Mouse (Mus musculus) layer of hippocampus, adult 9-10 months (tissue): ENCODE measurements around the gene 4930470P17Rik.
"Not testable (repeated sequence)": the region's sequence is repeated elsewhere in the genome, so short reads cannot be mapped to it uniquely, and the experiment has no call there.

Source experiments
- DNase-seq: peaks from one replicate; pipeline ENCODE4 v3.0.0; 2022; ENCODE audit warnings: low spot score

Gene 4930470P17Rik

DNA sequence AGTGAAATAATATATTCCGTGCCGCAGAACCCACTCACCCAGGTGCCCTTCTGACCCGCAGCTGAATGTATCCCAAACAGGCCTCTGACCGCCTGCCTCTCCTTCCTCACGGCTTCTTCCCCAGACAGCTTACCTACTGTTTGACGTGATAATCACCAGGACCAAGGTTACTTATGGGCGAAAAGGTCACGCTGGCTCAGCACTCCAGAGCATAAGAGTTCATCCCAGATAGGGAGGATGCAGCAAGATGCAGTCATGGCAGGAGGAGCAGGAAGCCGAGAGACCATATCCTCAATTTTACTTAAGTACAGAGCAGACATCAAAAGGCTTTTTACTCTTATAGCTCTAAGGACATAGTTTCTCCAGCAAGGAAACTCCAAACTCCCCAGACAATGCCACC, at the start of gene 4930470P17Rik:
4930470P17Rik (minus strand) TSS at position 101 of the 400 bp plus-strand sequence.
- DNase-seq, result no peak

DNA sequence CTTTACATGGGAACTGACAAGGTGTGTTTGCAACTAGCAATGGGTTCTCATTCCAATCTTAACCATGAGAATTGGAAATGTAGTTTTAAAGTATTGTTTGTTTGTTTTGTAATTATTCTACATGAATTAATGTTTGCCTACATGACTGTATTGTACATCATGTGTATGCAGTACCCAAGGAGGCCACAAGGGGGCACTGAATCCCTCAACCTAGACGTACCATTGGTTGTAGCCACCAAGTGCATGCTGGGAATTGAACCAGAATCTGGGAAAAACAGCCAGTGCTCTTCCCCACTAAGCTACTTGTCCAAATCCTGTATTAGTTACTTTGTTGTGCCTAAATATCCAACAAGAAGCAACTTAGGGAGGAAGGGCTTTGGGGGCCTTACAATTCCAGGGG, 49.7 kb upstream of the 4930470P17Rik start:
- no peak for DNase-seq

- no peak for DNase-seq
These were observed 46.7 kb upstream of the 4930470P17Rik start for GRCm38 (mm10) chr2:170648542-170648941.

GRCm38 (mm10) chr2:170646201-170646600, 44.4 kb upstream of the 4930470P17Rik start:
- no peak for DNase-seq

DNA sequence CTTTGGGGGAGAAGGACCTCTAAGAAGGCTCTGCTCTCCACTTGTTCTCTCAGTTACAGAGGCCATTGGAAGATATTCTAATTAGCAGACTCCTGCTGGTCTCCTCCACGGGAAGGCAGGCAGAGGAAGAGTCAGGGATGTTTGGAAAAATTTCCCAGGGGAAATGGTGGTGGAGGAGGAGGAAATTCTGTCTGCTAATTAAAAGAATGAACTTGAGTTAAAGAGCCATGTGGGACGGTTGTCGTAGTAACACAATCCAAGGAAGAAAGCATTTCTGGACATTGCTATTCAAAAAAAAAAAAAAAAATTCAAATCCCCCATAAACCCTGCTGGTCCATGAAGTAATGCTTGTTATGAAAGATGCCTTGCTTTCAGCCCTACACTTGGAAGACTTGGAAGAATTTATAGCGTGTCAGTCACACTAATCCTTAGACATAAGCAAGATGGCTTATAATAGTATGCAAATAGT, 40.6 kb upstream of the 4930470P17Rik start:
- no peak for DNase-seq

DNA sequence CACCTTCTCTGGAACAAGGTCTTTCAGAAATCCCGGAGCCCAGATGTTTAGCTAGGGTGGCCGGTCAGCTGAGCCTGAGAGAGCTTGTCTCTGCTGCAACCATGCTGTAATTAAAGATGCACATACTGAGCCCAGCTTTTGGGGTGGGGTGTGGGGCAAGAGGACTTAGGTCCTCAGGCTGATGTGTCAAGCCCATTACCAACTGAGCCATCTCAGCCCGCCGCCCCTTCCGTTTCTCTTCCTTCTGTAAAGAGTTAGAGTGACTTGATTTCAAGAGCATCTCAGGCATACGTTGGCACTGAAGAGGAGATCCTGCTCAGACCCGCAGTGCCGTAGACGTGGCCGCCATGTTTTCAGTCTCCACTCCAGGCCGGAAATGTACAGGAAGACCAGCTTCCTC, 38.5 kb upstream of the 4930470P17Rik start:
- no peak for DNase-seq

GRCm38 (mm10) chr2:170638746-170639145, 36.9 kb upstream of the 4930470P17Rik start:
- DNase-seq, result no peak

DNA sequence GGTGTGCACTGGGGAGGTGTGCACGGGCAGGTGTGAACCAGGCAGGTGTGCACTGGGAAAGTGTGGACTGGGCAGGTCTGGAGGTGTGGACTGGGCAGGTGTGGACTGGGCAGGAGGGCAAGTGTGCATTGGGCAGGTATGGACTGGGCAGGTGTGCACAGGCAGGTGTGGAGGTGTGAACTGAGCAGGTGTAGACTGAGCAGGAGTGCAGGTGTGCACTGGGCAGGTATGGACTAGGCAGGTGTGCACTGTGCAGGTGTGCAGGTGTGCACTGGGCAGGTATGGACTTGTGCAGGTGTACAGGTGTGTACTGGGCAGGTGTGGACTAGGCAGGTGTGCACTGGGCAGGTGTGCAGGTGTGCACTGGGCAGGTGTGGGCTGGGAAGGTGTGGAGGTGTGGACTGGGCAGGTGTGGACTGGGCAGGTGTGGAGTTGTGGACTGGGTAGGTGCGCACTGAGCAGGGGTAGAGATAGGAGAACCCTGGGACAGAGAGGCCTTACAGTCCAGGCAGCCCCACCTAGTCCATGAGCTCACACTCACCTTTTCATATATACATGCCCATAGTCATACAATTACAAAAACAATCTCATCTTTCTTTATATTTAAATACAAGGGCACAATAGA, 31.3 kb upstream of the 4930470P17Rik start:
- no peak for DNase-seq

GRCm38 (mm10) chr2:170632386-170632785, 30.6 kb upstream of the 4930470P17Rik start:
- no peak for DNase-seq

GRCm38 (mm10) chr2:170631375-170631774, 29.6 kb upstream of the 4930470P17Rik start:
- DNase-seq, result no peak

DNA sequence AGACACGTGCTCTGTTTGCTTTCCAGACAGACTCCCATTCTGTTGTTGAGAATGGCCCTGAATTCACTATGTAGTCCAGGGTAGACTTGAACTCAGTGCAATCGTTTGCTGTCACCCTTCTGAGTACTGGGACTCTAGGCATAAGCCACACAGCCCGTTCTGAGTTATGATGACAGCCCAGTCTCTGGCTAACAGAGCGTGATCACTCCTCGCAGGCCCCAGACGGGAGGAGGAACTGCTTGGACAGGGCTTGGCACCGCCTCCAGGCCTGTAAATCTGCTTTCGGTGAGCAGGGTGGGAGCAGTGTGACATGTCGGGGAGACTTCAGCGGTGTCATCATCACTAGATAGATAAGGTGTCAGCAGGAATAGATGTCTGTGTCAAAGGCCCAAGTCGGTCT, 28.7 kb upstream of the 4930470P17Rik start:
- DNase-seq, result no peak

DNA sequence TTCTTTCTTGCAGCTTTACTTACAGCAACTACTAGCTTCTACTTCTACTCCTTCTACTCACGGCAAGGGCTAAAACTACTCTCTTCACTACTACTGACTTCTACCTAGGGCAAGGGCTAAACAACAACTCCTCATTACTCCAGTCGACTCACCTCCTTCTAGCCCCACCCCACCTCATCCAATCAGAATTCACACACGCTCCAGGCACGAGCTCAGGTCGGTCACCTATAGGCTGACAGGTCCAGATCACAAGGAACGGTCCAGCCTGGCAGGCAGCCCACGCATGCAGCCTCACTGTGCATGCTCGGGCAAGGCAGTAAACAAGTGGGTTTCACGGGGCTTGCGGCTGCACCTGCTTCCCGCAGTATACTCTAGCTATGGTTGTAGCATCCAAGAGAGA, 26.2 kb upstream of the 4930470P17Rik start:
- DNase-seq, result not testable (repeated sequence)

DNA sequence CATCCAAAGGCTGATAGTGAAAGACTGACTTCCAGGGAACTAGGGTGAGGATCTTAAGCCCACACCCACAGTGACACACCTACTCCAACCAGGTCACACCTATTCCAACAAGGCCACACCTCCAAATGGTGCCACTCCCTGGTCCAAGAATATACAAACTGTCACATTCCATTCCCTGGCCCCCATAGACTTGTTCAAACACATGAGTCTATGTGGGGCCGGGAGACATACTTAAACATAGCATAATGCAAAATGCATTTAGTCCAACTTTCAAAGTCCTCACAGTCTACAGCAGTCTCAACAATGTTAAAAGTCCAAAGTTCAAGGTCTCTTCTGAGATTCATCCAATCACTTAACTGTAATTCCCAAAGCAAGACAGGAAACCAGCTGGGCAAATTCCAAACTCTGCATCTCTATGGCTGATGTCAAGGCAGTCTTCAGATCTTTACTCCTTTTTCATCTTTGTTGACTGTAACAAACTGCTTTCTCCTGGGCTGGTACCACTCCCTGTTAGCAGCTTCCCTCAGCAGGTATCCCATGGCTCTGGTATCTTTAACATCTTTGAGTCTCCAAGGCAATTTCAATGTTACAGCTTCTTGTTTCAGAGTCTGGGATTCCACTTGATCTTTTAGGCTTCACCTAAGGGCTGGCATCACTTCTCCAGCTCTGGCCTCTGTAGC, 22.5 kb upstream of the 4930470P17Rik start:
- not testable (repeated sequence) for DNase-seq

DNA sequence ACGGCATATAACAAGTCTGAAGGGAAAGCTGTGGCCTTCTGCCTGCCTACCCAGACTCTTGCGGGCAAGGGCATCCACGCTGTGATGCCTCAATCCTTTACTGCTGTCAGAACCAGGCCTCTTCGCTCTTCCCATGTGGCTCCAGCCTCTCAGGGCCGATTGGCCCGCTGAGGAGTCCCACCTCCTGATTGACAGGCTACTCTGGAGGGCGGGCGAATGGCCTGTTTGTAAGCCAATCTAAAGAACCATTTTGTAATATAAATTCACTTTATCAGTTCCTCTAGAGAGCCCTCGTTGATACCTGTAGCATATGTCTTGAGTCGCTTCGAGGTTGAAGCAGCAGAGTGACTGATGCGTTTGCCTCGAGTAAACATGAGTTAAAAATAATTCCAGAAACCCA, 21.2 kb upstream of the 4930470P17Rik start:
- DNase-seq, result no peak

- no peak for DNase-seq
These were observed 17.2 kb upstream of the 4930470P17Rik start for GRCm38 (mm10) chr2:170618862-170619492.

GRCm38 (mm10) chr2:170611794-170612193, 10.0 kb upstream of the 4930470P17Rik start:
- DNase-seq, result not testable (repeated sequence)

GRCm38 (mm10) chr2:170601171-170601570, 646 bp downstream of the 4930470P17Rik start:
- DNase-seq, result no peak

DNA sequence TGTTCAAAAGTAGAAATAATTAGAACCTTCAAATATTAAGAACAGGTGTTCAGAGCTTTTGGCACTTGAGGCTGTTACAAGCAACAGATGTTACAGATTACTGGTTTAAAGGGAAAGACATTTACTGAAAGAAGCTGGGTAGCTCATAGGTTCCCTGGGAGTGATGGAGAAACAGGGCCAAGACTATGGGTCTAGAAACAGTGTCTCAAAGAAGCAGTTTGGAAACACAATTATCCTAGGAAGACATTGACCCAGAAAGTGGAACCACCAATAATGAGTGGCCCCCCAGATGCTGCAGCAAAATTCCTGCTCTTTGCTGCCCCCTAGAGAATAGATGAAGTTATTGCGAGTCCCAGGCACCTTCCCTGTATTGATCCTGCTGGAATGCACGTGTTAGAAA, 4.2 kb downstream of the 4930470P17Rik start:
- no peak for DNase-seq

DNA sequence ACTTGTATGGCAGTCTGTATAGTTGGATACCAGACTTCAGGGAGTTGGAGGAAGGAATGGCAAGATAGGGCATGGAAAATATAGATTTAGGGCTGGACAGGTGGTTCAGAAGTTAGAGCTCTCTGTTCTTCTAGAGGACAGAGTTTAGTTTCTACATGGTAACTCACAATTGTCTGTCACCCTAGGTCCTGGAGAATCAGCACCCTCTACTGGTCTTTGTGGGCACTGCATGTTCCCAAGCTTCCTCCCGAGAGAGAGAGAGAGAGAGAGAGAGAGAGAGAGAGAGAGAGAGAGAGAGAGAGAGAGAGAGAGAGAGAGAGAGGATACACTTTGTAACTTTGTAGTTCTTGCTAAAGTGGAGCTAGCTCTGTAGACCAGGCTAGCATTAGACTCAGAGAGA, 5.1 kb downstream of the 4930470P17Rik start:
- DNase-seq, result peak; percentile 27

DNA sequence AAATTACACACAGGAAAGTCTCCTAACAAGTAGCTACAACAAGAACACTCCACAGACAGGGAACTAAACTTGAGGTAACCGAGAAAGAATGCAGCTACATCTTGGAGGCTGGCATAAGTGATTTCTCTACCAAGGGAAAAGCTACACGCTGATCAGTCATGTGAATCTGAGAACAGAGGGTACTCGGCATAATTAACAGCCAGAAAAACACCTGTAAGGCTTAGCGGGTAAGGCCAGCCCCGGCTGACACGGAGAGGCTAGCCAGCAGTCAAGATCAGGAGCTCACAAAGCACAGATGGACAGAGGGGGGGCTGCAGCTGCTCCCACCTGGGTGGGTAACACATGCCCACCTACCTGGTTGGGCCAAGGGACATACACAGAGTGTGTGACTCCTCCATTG, 9.7 kb downstream of the 4930470P17Rik start:
- no peak for DNase-seq

DNA sequence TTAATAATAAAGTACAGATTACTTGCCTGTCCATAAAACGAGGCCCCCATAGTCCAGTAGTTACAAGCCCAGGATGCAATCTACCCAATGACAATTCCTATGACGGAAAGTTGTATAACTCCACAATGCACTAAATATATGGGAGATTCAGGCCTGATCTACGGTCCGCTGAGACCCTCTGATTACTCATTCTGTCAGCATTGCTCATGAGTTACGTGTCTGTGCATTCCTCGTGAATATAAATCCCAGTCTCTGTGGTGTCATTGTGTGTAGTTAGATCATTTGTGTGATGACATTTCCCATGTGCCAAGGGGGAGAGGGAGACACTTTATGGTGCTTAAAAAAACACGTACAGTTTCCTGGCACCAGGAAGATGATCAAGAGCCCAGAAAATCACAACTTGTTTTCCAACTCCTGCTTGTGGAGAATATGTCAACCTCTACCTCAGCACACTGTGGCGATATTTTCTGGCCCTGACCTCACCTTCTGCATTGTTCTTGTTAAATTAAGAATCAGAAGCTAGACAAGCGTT, 13.4 kb downstream of the 4930470P17Rik start:
- DNase-seq, result no peak

GRCm38 (mm10) chr2:170584678-170585077, 17.1 kb downstream of the 4930470P17Rik start:
- no peak for DNase-seq

DNA sequence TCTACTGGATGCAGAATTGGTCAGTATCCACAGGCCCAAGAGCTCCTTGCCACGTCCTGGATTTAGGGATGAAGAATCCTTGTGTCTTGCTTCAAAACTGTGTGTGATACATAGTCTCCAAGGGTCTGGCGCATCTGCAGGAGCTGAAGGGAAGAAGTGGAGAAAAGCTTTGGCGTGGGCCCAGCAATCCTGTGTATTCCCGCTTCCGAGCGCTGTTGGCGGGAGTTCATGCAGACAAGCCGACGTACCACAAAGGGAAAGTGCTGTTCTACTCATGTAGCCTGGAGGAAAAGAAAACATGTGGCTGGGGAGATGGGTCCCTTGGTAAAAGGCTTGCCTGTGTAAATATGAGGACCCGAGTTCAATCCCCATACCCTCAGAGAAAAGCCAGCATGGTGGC, 22.3 kb downstream of the 4930470P17Rik start:
- no peak for DNase-seq
